Mouse (Mus musculus) right cerebral cortex, postnatal 4 days (tissue): ENCODE results near the gene Cox15.
A peak's percentile ranks its signal among the peaks of the same experiment; 100 is the strongest.

Experiments
- DNase-seq: peaks from one replicate; pipeline ENCODE4 v3.0.0-alpha.2; 2022

Cox15 gene

DNA sequence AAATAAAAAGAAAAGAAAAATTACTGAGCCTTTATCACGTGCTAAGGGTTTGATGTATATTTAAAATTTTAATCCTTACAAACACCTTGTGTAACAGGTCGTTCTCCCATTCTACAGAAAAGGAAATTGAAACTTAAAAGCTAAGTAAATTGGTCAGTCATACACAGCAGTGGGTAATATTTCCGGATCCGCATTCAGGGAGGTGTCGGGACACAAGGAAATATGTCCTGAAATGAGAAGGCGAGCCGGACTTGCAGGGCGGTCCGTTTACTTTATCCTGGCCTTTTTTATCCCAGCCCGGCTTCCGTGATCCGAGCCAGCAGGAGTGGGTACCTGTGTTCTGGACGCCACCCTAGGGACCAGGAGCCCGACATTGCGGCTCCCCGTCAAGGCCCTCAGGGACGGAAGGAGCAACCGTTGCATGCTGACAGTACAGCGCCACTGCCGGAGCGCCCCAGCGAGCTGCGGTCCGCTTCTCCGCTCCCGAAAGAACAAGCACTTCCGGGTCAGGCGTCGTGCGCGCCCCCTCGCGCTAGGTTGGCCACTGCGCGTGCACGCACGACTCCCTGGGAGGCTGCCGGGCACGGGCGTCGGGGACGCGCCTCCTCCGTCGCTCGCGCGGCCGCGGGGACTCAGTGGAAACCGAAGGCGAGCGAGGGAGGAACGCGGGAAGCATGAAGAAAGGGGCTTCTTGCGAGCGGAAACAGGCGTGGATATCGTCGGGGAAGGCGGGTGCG, at the start of gene Cox15, which contains the start of gene Cutc:
Gene Cox15 (minus strand): TSS at position 512 of the 737 bp plus-strand sequence.
Gene Cutc (plus strand): TSS at position 508 of the 737 bp plus-strand sequence.
- peak; percentile 98 for DNase-seq

DNA sequence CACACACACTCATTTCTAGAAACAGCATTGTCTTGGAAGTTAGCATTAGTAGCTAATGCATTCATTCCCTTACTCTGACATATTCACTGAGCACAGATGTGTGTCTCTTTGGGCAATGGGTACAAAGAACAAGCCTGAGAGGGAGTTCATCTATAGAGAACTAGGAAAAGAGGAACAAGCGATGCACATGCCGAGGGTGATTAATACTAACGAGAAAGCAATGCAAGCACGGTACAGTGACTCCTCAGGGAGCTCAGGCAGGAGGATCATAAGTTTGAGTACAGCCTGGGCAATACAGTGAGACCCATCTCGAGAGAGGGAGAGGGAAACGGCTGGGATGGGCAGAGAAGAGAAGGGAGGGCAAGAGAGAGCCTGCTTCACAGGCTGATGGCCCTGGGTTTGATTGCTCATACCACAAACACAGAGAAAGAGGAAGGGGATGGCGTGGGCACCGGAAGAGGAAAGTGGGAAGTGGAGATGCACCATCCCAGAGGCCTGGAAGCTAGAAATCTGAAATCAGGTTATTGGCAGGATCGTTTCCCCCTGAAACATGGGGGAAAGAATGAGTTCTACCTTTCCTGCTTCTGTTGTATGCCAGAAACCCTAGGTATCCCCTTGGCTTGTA, 48.7 kb upstream of the Cox15 start:
- DNase-seq = no peak

- DNase-seq = no peak
Measured at GRCm38 (mm10) chr19:43797216-43797615, 44.4 kb upstream of the Cox15 start.

DNA sequence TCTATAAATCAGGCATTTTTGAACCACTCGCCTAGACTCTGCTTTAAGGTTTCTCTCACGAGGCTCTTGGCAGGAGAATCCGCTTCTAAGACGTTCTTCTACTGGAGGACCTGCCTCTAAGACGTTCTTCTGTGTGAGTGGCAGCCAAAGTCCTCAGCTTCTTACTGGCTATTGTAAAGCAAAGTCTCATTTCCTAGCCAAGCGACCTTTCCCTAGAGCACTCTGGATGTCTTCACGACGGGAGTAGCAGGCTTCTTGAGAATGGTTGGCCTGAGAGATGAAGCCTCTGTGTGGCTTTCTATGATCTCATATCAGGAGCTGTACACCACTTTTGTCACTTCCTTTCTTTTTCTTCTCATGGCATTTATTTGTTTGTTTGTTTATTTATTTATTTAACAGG, 42.7 kb upstream of the Cox15 start:
- DNase-seq = no peak

DNA sequence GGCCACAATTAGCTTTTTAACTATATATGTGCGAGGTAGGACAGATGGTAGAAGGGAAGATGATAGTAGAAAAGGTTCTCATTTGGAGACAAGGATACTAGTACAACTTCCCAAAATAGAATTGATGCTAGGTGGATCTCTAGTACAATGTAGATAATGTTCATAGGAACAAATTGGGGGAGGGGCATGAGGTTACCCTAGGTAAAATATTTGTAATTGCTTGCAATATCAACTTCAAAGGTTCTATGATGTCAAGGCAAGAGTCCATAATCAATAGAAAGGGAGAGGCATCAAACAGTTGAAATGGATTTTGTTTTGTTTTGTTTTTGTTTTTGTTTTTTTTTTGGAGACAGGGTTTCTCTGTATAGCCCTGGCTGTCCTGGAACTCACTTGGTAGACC, 41.2 kb upstream of the Cox15 start:
- DNase-seq = no peak

- DNase-seq = no peak
Measured at GRCm38 (mm10) chr19:43792537-43792936, 39.7 kb upstream of the Cox15 start.

DNA sequence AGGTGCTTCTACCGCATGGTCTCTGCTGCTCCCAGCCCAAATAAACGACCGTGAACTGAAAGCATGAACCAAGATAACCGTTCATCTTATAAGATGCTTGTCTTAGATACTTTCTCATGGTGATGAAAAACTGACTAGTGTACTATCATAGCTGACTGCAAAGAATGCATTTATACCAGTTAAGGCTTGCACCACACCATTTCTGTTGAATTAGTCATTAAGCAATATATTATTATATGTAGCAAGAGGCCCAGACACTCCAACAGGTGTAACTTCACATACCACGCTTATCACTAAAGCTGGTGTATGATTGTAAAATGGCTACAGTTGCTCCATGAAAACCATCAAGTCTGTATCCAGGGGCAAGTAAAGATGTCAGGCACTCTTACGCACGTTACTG, 37.0 kb upstream of the Cox15 start:
- DNase-seq = no peak

DNA sequence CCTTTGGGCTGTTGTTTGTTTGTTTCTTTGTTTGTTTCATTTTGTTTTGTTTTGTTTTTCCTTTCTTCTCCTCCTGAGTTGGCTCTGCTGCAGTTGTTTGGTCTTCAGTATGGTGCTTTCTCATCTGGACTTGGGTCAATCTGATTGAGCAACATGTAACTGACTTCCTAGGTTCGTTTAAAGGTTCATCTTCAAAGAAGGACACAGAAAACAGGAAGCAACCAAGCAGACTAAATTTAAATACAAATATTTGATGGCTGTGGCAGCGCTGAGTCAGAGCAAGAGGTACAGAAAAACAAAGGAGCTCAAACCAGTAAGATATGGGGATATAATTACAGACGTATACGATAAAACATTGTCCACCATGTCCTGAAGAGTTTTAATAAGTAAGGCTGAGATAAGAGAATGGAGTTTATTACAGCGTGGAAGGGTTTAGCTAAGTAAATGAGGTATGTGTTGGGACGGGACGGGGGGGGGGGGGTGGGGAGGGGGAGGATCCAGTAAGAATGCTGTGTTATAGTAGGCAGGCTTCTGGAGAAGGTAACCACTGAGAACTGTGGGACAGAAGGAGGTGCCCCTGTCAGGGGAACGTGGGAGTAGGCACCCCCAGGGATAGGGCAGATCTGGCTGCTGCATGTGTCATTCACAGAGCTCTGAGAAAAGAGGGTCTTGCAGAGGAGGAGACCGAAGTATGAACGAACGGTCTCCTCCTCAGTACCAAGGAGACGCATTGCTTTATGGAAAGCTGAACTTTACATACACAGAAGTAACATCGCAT, 33.6 kb upstream of the Cox15 start:
- DNase-seq = no peak

DNA sequence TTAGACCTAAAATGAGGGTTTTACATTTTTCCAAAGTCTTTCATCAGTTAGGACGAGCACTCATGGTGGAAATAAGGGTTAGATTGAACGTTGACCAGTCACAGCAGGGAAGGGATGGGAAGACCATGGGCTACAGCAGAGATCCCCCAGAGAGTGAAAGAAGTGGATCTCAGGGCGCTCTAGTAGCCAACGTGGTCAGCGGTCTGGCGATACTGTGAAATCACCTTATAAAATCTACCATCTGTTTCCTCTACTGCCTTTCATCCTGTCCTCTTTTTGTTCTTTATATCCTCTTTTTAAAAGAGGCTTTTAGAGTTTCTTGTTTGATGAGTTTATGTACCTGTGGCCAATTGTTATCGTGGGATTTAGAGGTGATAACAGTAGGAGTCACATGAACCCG, 32.0 kb upstream of the Cox15 start:
- DNase-seq = no peak

- no peak for DNase-seq
Measured at GRCm38 (mm10) chr19:43781980-43782379, 29.2 kb upstream of the Cox15 start, which contains the start of gene Abcc2. TSS of gene Abcc2 (plus strand) at chr19:43782192.

GRCm38 (mm10) chr19:43780391-43780790, 27.6 kb upstream of the Cox15 start:
- no peak for DNase-seq

- DNase-seq = no peak
Measured at GRCm38 (mm10) chr19:43777308-43777707, 24.5 kb upstream of the Cox15 start.

- no peak for DNase-seq
Measured at GRCm38 (mm10) chr19:43776561-43776960, 23.8 kb upstream of the Cox15 start.

- no peak for DNase-seq
Measured at GRCm38 (mm10) chr19:43775433-43775832, 22.6 kb upstream of the Cox15 start.

DNA sequence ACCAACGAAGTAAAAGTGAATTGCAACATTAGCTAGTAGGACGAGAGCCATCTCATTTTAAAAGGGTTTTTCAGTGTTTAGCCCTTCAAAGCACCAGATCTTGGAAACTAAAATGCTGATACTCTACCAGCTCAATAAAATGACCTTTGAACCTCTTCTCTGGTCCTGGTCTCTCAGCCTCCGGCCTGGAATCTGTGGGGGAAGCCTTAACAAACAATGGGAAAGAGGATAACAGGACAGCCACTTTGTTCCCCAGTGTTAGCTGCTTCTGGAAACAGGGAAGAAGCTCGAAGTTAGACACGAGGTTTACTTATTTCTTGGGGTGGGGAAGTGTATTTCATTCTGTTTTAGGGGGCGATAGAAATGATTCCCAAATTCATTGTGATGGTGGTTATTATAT, 19.5 kb upstream of the Cox15 start:
- no peak for DNase-seq

- DNase-seq = no peak
Measured at GRCm38 (mm10) chr19:43771499-43771969, 18.7 kb upstream of the Cox15 start.

- DNase-seq = no peak
Measured at GRCm38 (mm10) chr19:43770584-43770983, 17.8 kb upstream of the Cox15 start.

GRCm38 (mm10) chr19:43769366-43769960, 16.7 kb upstream of the Cox15 start:
- DNase-seq = no peak

- no peak for DNase-seq
Measured at GRCm38 (mm10) chr19:43767549-43768322, 14.9 kb upstream of the Cox15 start.

GRCm38 (mm10) chr19:43766451-43766850, 13.7 kb upstream of the Cox15 start:
- no peak for DNase-seq

GRCm38 (mm10) chr19:43762410-43762809, 9.6 kb upstream of the Cox15 start:
- DNase-seq = no peak

GRCm38 (mm10) chr19:43761543-43762256, 8.9 kb upstream of the Cox15 start:
- no peak for DNase-seq
